Mouse (Mus musculus): ENCODE results near the gene Sox13. TPM values are rescaled to one million over a fixed set of nuclear protein-coding genes. Genes with fewer than 3 reads are reported as not detected.

Sox13 gene
- total and polyA plus RNA-seq, 3 experiments: 0.34 to 1.4 (median 0.90) TPM

DNA sequence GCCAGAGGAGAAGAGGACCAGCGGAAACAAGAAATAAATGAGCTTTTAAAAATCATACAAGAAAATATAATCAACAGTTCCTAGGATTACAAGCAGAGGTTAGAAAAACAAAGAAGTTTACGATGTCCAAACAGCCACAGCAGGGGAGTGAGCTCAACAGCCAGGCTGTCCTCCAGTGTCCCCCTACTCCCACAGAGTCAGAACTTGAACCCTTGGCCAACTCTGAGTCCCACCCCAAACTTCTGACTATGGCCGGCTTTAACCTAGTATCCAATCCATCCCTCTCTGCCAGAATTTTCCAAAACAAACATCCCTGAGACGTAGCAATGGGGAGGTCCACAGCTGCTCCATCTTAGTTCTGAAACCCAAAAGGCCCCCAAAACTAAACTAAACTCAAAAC, 45.0 kb upstream of the Sox13 start:
- in situ Hi-C loops (cut with MboI; ENCODE audit: low pct_ligation_motif_present, low pct_unique_long_range_greater_than_20kb, low sequenced_read_pairs): no loop called here
- no peaks in the 10 kb centered on the region for H3K9me3 ChIP-seq (replicated peaks; ENCODE audit: low read length)
- no peaks in the 10 kb centered on the region for H3K36me3 ChIP-seq (replicated peaks in 1 of 2; ENCODE audit: control insufficient read depth in 1 of 2, insufficient read depth in 1 of 2, low read length in 1 of 2)
- dilution Hi-C loops (cut with MboI; ENCODE audit: extremely low pct_ligation_motif_present, extremely low pct_unique_long_range_greater_than_20kb, low sequenced_read_pairs): no loop called here
- TF ChIP-seq USF2 (conservative IDR thresholded peaks at IDR 0.05; ENCODE audit: low read depth, low read length): no peak
- TF ChIP-seq HCFC1 (IDR thresholded peaks at IDR 0.05; ENCODE audit: low read depth, low read length): no peak
- no peak for TF ChIP-seq NELFE (IDR thresholded peaks at IDR 0.05; ENCODE audit: low read depth, low read length)
- TF ChIP-seq JUN (IDR thresholded peaks at IDR 0.05; ENCODE audit: insufficient read depth, low read depth, low read length): no peak
- TF ChIP-seq ZMIZ1 (IDR thresholded peaks at IDR 0.05; ENCODE audit: low read depth, low read length): no peak
- TF ChIP-seq UBTF (IDR thresholded peaks at IDR 0.05; ENCODE audit: low read depth, low read length): no peak
- TF ChIP-seq ELF1 (IDR thresholded peaks at IDR 0.05; ENCODE audit: low read depth, low read length): no peak
- no peak for TF ChIP-seq CTCF (conservative IDR thresholded peaks at IDR 0.05 in 1 of 2, IDR thresholded peaks at IDR 0.05 in 1 of 2; ENCODE audit: low read depth in 2 of 2, low read length in 2 of 2)
- no peak overlapping the region for H3K4me3 ChIP-seq (replicated peaks in 1 of 3; ENCODE audit: low read depth in 2 of 3, low read length in 2 of 3, poor library complexity in 1 of 3)
- H3K79me2 ChIP-seq (replicated peaks; ENCODE audit: control insufficient read depth, extremely low read depth, insufficient read depth, poor library complexity, severe bottlenecking): no peaks in the 10 kb centered on the region
- H3K27me3 ChIP-seq (replicated peaks): peaks cover 60% of the 10 kb centered on the region
- H3K9ac ChIP-seq (ENCODE audit: insufficient read depth, low read depth): no peak overlapping the region
- DNase-seq (ENCODE audit: extremely low read depth): no peak
- no peak overlapping the region for H3K4me2 ChIP-seq (ENCODE audit: insufficient read depth, low read depth, poor library complexity, severe bottlenecking)
- peaks cover 0 to 4% of the 10 kb centered on the region in 2 experiments; a peak in 1 of 4 replicates for H3K4me1 ChIP-seq (ENCODE audit: control insufficient read depth in 1 of 2, insufficient read depth in 2 of 2)
- no peak overlapping the region for H3K27ac ChIP-seq (ENCODE audit: insufficient read depth, low read depth)

DNA sequence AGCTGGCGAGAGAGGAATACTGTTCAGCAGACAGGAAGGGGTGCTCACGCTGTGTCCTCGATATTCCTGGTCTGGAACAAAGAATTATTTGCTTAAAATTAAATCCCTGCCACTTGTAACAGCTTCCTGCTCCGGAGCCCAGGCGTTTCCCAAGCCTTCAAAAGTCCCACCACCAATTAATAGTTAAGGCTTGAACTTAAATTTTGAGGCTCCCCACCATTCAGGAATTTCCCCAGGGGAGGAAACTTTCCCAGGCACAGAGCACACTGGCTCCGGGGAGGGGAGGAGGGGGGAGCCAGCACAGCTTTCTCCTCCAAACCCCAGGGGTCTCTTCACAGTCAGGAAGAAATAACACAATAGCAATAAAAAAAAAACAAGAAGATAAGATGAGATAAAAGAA, 44.6 kb upstream of the Sox13 start:
- no peak for DNase-seq (ENCODE audit: extremely low read depth)
- no peak overlapping the region for H3K4me3 ChIP-seq (replicated peaks in 1 of 3; ENCODE audit: low read depth in 2 of 3, low read length in 2 of 3, poor library complexity in 1 of 3)
- H3K27me3 ChIP-seq (replicated peaks): peaks cover 59% of the 10 kb centered on the region
- dilution Hi-C loops (cut with MboI; ENCODE audit: extremely low pct_ligation_motif_present, extremely low pct_unique_long_range_greater_than_20kb, low sequenced_read_pairs) (no loop called here), in situ Hi-C loops (cut with MboI; ENCODE audit: low pct_ligation_motif_present, low pct_unique_long_range_greater_than_20kb, low sequenced_read_pairs) (no loop called here)
- H3K9me3 ChIP-seq (replicated peaks; ENCODE audit: low read length): no peaks in the 10 kb centered on the region
- TF ChIP-seq CTCF (conservative IDR thresholded peaks at IDR 0.05 in 1 of 2, IDR thresholded peaks at IDR 0.05 in 1 of 2; ENCODE audit: low read depth in 2 of 2, low read length in 2 of 2) (no peak), SMC3 (IDR thresholded peaks at IDR 0.05; ENCODE audit: low read depth, low read length) (no peak), RAD21 (IDR thresholded peaks at IDR 0.05; ENCODE audit: low read depth, low read length) (no peak), EP300 (IDR thresholded peaks at IDR 0.05; ENCODE audit: low read length) (no peak), ETS1 (conservative IDR thresholded peaks at IDR 0.05; ENCODE audit: low read depth, low read length) (no peak), BHLHE40 (IDR thresholded peaks at IDR 0.05; ENCODE audit: low read depth, low read length) (no peak), UBTF (IDR thresholded peaks at IDR 0.05; ENCODE audit: low read depth, low read length) (no peak), E2F4 (IDR thresholded peaks at IDR 0.05; ENCODE audit: insufficient replicate concordance, low read depth, low read length) (no peak), TBP (conservative IDR thresholded peaks at IDR 0.05; ENCODE audit: low read depth, low read length) (no peak), IRF4 (IDR thresholded peaks at IDR 0.05; ENCODE audit: low read depth, low read length) (no peak), TCF12 (IDR thresholded peaks at IDR 0.05; ENCODE audit: low read depth, low read length) (no peak)
- H3K36me3 ChIP-seq (replicated peaks in 1 of 2; ENCODE audit: control insufficient read depth in 1 of 2, insufficient read depth in 1 of 2, low read length in 1 of 2): no peaks in the 10 kb centered on the region
- H3K79me2 ChIP-seq (replicated peaks; ENCODE audit: control insufficient read depth, extremely low read depth, insufficient read depth, poor library complexity, severe bottlenecking): no peaks in the 10 kb centered on the region
- no peak overlapping the region for H3K4me2 ChIP-seq (ENCODE audit: insufficient read depth, low read depth, poor library complexity, severe bottlenecking)
- peaks cover 0 to 4% of the 10 kb centered on the region in 2 experiments; a peak in 1 of 4 replicates for H3K4me1 ChIP-seq (ENCODE audit: control insufficient read depth in 1 of 2, insufficient read depth in 2 of 2)
- H3K27ac ChIP-seq (ENCODE audit: insufficient read depth, low read depth): no peak overlapping the region
- no peak overlapping the region for H3K9ac ChIP-seq (ENCODE audit: insufficient read depth, low read depth)

Measured in CH12.LX (cell line).